Mouse (Mus musculus) heart, postnatal 10 days (tissue): ENCODE results near the gene Atp13a3. TPM values are rescaled to one million over a fixed set of nuclear protein-coding genes. Genes with fewer than 3 reads are reported as not detected.

Experiments used
- DNase-seq, 2 experiments: peaks; one replicate each; pipeline ENCODE4 v3.0.0; 2021
- intact Hi-C: fragments of 180-260 bp; cut with DNase I; formaldehyde crosslinking; loops from one replicate; pipeline ENCODE4 v1.15.1; 2025
- total RNA-seq, 2 experiments: library from RNA; stranded (reverse); gene quantifications; 2 replicates each; pipeline ENCODE4 v1.2.3; 2021

Gene Atp13a3
- total RNA-seq, 2 experiments from 2014 or later, result 73.5 to 73.9 TPM

DNA sequence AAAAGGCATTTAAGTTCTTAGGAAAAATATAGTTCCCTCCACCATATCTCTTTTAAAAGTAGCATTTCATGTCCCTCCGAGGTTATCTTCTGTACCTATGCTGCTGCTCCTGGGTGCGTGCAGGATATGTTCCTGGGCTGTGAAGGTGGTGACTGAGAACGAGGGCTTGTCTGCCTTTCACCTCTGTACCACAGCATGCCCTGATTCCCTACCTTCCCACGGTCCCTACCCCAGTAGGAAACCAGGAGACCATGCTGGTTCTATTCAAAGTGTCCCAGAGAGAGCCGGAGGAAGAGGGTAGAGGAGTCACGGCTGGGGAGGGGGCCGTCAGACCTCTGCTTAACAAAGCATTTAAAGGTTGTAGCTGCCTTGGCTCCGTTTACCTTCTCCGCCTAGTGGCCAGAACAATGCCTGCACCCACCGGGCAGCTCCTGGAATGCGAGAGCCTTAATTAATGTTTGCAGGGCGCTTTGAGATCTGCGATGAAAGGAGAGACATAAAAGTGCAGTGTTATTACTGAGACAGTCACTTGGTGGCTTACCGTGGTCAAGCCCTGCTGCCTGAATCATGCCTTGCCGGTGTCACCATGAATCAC lies 121.9 kb downstream of the Atp13a3 start:
- intact Hi-C loops, result loop anchor here (2.0 kb wide), 2 partner anchors 27 to 31 kb away; partner anchors contain the start of gene Gp5
- peak; percentile 43 to 66 for DNase-seq

DNA sequence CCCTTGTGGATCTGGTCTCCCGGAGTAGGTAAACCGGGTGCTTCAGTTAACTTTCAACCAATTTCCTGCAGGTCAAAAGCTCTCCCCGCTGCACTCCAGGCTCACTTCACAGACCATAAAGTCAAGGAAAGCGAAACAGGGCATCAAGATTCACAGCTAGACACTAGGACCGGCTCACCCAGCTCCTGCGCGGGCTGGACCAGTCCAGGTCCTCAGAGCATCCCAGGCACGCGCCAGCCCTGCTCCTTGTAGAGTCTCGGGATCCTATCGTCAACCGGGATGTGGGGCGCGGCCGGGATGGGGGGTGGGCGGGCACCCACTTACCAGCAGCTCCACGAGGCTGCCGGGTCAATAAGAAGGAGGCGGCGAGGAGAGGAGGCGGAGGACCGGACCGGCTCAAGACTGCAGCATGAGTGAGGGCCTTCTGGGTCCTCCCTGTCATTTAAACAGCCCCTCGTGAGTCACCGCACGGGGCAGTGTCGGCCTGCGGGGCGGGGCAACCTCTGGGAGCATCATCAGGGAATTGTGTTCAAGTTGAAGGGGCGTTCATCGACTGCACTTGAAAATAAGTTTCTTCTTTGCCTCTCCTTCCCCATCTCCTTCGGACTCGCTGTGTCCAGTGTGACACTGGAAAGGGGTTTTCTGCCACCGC lies 122.8 kb downstream of the Atp13a3 start, which contains the start of gene Lrrc15:
Lrrc15 (minus strand) TSS at position 413 of the 652 bp plus-strand sequence.
- peak in 1 of 2 experiments; percentile 49 for DNase-seq
- intact Hi-C loops, result no loop called here

DNA sequence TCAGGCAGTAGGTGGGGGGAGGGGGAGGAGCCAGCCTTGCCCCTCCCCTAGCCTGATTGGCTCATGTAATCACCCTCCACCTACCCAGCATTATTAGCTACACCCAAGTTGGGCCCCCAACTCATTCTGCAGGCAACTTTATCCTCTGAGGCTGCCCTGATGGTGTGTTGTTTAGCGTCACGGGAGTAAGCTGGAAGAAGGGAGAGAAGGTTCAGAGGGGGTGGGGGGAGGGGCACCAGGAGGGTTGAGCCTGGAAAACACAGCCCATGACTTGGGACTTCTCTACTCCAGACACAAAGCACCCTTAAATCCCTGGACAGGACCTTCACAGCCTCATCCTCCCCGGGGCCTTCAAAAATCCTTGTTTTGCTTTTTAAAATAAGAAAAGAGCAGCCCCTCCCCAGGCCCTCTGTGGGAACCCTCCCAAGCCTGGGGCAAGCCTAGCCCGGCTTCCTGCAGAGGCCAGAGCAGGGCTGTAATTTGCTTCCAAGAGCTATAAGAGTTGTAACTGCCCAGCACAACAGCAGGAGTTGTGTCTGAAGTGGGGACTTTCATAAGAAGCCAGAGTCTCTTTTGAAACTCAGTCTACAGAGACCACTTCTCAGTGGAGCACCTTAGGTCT lies 125.0 kb downstream of the Atp13a3 start:
- no peak for DNase-seq
- intact Hi-C loops, result no loop called here

DNA sequence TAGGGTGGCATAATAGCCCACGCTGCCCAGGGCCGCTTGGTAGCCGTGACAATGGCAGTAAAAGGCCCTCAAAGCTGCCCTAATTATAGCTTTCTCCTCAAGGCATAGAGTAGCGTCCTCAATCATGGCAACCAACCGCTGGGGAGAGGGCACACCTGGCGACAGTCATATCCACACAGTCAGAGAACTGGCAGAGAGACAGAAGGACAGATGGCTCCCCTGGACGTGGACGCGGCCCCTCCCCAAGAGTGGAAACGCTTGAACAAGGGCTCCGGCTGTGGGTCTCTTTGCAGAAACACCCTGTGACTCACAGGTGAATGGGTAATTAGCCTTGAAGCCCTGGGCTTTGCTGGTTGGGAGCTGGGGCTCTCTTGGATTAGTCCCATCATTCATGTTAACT lies 127.4 kb downstream of the Atp13a3 start:
- no peak for DNase-seq
- intact Hi-C loops, result no loop called here

DNA sequence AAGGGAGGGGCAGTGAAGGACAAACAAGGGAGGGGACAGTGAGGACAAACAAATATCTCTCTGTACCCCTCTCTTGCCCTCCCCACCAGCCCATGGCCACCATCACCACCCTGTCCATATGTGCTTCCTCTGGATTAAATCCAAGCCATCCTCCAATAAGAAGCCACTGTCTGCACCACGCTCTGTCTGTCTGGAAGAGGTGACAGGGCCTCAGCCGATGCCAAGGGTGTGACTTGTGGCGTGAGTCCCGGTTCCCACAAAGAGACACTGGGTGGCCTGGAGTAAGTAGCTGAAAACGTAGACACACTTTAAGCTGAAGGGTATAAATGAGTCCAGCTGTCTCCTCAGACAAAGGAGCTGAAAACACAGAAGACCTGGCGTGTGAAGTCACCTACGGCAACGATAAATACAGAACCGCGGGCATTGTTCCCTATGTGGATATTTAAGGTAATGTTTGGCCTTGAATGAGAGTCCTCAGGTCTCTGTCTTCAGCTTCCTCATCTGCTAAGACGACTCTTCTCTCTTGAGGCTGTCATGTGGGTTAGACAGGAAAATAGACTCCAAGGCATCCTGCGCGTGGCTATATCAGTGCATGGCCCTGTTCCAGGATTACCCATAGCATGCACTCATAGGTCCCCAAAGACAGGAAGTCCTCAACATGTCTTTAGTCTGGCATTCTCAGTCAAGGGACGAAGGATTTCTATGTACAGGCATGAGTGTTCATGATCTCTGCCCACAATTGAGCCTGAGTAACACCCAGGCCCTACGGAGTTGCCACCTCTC lies 130.0 kb downstream of the Atp13a3 start:
- no peak for DNase-seq
- intact Hi-C loops, result no loop called here

DNA sequence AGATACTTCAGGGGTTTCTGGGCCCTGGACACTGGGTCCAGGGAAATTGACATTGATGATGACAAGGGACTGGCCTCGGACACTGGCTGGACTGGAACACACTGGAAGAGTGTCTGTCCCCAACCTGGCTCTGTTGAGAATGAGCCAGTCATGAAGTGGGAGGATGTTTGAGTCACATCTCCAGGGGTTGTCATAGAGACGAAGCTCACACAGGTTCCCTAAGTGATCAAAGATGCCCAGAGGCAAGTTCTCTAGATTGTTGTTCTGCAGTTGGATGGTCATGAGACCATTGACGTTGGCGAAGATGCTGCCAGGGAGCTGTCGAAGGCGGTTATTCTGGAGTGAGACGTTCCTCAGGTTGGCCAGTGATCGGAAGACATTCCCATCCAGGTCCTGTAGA lies 132.7 kb downstream of the Atp13a3 start:
- no peak for DNase-seq
- intact Hi-C loops, result no loop called here

DNA sequence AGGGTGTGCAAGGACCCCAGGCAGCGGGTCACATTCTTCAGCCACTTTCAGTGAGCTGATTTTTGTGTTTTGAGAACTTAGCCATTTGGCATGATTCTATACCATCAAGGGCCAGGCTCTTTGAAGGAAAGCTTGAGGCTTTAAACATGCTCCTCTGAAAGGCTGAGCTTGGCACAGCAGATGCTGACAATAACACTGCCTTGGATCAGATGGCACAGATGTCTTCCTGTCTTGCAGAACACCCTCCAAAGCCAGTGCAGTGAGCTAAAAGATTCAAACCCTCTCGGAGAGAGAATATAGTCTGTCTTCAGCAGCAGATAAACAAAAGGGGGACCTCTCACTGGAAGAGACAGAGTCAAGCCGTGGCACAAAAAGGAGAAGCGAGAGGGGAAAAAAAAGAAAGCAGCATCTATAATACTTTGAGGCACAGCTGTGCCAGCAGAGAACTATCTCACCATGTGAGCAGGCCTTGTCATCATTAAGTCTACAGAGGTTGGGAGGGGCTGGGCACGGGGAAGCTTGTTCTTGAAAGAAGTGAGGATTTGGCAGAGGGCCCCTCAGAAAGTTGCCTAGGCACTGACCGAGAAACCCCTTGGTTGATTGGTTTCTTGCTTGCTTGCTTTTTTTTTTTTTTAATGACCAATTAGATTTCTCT lies 133.7 kb downstream of the Atp13a3 start:
- no peak for DNase-seq
- intact Hi-C loops, result no loop called here

DNA sequence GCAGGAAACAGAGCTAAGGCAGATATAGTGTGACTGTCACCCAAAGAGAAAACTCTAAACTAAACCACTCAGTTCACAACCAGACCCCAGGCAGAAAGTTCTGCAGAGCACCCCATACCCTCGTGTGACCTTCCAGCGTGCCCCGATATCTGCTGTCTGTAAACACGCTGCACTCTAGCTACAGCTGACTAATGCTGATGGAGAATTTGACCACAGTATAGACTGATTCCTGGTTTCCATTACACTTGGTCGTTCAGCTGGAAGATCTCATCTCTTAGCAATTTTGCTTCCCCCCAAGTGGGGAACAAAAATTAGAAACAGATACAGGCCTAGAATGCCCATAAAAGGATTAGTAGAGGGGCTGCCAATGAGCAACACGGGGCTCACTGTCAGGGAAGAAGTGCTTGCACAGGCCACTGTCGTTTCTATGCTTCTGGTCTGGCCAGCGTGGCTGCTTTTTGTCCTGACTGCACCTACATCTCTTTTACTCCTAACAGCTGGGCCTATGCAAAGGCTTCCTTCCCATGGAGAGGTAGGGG lies 134.5 kb downstream of the Atp13a3 start:
- DNase-seq, result no peak
- intact Hi-C loops, result no loop called here

DNA sequence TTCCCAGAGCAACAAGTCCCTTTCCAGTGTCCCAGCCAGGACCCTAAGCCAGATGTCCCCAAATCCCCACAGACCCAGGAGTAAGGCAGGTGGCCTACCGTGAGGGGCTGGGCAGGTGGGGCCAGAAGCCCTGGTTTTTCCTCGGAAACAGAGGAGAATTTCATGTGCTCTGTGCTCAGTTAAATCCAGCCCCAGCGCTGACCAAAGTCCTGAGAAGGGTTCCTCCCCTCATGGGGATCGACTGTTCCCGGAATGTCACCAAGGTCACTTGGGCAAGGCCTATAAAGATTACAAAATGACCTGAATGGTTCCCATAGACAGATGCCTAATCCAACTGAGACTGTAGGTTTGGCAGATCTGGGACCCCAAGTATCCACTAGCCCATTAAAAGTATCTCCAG lies 138.4 kb downstream of the Atp13a3 start, which contains the start of gene Cpn2:
Cpn2 (minus strand) TSS at position 141 of the 400 bp plus-strand sequence.
- DNase-seq, result no peak

DNA sequence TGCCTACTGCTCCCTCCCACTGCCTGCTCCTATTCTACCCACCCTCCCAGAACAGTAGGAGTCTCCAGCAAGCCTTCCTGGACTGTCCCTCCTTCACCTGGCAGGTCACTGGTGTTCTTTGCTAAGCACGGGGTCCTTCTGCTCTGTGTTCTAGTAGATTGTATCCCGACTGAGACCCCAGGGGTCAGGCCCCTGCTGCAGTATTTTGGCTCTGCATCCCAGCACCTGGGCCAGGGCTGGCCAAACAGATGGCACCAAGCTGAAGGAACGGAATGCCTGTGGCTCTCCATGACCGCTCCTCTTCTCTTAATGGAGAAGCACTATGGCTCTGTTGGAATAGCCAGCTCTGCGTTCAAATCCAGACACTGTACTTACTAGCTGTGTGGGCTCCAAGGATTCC lies 139.2 kb downstream of the Atp13a3 start:
- intact Hi-C loops, result no loop called here
- DNase-seq, result no peak

More for the DNA sequence above, 138.4 kb downstream of the Atp13a3 start, which contains the start of gene Cpn2:
- intact Hi-C loops, result no loop called here

DNA sequence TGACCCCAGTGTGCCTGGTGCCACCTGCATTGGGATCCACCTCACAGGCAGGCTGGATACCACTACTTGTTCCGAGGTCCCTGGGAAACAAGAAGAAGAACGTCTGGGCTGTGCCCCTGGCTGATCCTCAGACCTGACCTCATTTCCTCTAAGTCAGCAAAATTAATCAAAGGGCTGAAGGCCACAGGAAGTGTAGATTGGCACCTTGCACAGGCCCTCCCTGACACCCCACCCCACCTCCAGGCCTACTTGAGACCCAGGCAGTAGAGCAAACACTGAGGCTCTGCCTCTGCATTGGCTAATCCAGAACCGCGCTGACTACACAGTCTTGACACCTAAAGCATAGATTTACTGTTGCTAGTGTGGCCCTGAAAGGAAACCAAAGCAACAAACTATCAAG lies 140.2 kb downstream of the Atp13a3 start:
- DNase-seq, result no peak
- intact Hi-C loops, result no loop called here

DNA sequence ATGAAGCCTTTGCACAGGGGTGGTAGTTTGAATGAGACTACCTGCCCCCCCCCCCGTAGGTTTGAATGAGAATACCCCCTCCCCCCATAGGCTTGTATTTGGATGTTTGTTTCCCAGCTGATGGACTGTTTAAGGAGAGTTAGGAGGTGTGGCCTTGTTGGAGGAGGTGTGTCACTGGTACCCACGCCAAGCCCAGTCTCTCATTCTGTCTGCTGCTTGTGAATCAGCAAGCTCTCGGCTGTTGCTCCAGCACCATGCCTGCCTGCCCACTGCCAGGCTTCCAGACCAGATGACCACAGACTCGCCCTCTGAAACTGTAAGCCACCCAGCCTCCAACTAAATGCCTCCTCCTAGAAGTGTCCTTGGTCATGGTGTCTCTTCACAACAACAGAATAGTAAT lies 142.6 kb downstream of the Atp13a3 start:
- DNase-seq, result no peak
- intact Hi-C loops, result no loop called here

DNA sequence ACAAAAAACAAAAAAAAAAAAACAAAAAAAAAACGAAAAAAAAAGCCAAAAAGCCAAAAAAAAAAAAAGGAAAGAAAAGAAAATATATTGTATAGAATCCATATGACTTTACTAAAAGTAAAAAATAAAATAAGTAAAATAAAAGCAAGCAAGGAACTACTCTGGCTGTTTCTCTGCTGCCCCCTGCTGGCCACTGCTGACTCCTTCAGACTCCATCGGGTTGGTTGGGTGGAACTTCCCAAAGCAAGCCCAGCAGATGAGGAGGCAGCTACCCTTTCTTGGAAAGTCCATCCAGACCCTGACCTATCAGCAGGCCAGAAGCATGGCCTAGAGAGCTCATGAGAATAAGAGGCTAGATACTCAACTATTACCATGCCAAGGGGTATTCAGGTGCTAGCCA lies 143.1 kb downstream of the Atp13a3 start:
- intact Hi-C loops, result no loop called here
- peak; percentile 64 to 81 for DNase-seq

Other genes starting within 250 kb of the Atp13a3 start
- gene Cpn2, start 138.5 kb downstream of the Atp13a3 start, total RNA-seq, result under 1 TPM; 0.30 to 0.67 TPM
- under 1 TPM; 0.60 to 0.65 TPM for gene Lrrc15, start 122.7 kb downstream of the Atp13a3 start, total RNA-seq
- under 1 TPM; 0.42 to 0.67 TPM for gene Gp5, start 95.2 kb downstream of the Atp13a3 start, total RNA-seq
- gene Tmem44, start 144.9 kb upstream of the Atp13a3 start, total RNA-seq, result 10 to 100 TPM; 15.6 to 18.5 TPM
- 10 to 100 TPM; 26.3 to 27.0 TPM for gene Lsg1, start 181.6 kb upstream of the Atp13a3 start, total RNA-seq
- 10 to 100 TPM; 40.3 to 46.5 TPM for gene Fam43a, start 193.7 kb upstream of the Atp13a3 start, total RNA-seq